Mouse (Mus musculus) forebrain, embryonic 11.5 days (tissue): ENCODE data around the gene Sh3gl3. TPM values are rescaled to one million over a fixed set of nuclear protein-coding genes. Genes with fewer than 3 reads are reported as not detected.
A peak's percentile ranks its signal among the peaks of the same experiment; 100 is the strongest.

Experiments used
- ATAC-seq: fragments of 200-750 bp; cut with Nextera tagmentation; replicated peaks from 2 replicates; pipeline ENCODE4 v1.8.0; 2017; ENCODE audit warnings: moderate TSS enrichment; ENCODE audit not compliant: low FRiP score
- DNase-seq: peaks from one replicate; pipeline ENCODE4 v3.0.0-alpha.2; 2017; ENCODE audit warnings: low spot score
- H3K27ac ChIP-seq: fragments of 300-500 bp; sonication (generic); 2 replicates; pipeline ENCODE4 v1.5.1; 2014; ENCODE audit warnings: low read depth, low read length
- H3K27me3 ChIP-seq: fragments of 300-500 bp; sonication (generic); 2 replicates; pipeline ENCODE4 v1.6.1; 2014; ENCODE audit warnings: mild to moderate bottlenecking, low read length, mixed read lengths; ENCODE audit not compliant: control insufficient read depth, insufficient read depth
- H3K36me3 ChIP-seq: fragments of 300-500 bp; sonication (generic); 2 replicates; pipeline ENCODE4 v1.6.1; 2014; ENCODE audit warnings: mild to moderate bottlenecking, low read length, moderate library complexity, mixed read lengths; ENCODE audit not compliant: control insufficient read depth, insufficient read depth
- H3K4me1 ChIP-seq: fragments of 300-500 bp; sonication (generic); replicated peaks from 2 replicates; pipeline ENCODE4 v1.6.1; 2014; ENCODE audit warnings: low read length, mixed read lengths; ENCODE audit not compliant: control insufficient read depth, insufficient read depth
- H3K4me2 ChIP-seq: fragments of 300-500 bp; sonication (generic); 2 replicates; pipeline ENCODE4 v1.6.1; 2014; ENCODE audit warnings: low read depth, mild to moderate bottlenecking, low read length, moderate library complexity, mixed read lengths; ENCODE audit not compliant: severe bottlenecking
- H3K4me3 ChIP-seq: fragments of 300-500 bp; sonication (generic); 2 replicates; pipeline ENCODE4 v1.5.1; 2014; ENCODE audit warnings: low read depth, low read length
- H3K9ac ChIP-seq: fragments of 300-500 bp; sonication (generic); 2 replicates; pipeline ENCODE4 v1.6.1; 2014; ENCODE audit warnings: low read length
- H3K9me3 ChIP-seq: fragments of 300-500 bp; sonication (generic); 2 replicates; pipeline ENCODE4 v1.6.1; 2016; ENCODE audit warnings: low read length, mixed read lengths; ENCODE audit not compliant: control insufficient read depth
- WGBS: fragments of 180-500 bp; shearing (Covaris S2); extraction: QIAGEN DNeasy Blood & Tissue Kit; methylation state at CpG from one replicate; pipeline ENCODE4 v1.1.7; 2014; 5-methylcytosine and 5-hydroxymethylcytosine counted together
- polyA plus RNA-seq: library from polyadenylated mRNA; unstranded; fragments of >200 nt; fragmentation: Nextera tagmentation; extraction: Ambion mirVana; gene quantifications from 2 replicates; pipeline ENCODE4 v1.2.1, GENCODE M21; 2014

Sh3gl3 gene
- polyA plus RNA-seq, 1 experiment from 2014 or later = 15.4 TPM

DNA sequence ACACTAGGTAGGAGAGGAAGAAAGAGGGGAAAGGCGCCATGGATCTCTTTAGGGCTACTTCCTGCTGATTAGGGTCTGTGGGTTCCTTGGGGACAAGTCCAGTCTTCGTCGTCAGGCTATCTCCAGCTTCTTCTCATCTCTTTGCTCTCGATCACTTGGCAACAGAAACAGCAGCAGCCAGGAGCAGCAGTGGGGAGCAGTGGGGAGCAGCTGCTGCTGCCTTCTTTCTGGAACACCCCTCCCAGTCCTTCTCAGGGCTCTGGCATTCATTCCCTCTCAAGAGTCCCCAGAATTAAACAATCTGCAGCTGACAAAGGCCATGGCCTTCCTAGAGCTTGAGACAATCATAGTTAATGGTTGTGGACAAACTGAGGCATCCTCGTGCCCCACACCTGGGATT is 154.2 kb downstream of the Sh3gl3 start:
- no peaks in the 10 kb centered on the region for H3K4me1 ChIP-seq
- ATAC-seq (no peak), DNase-seq (no peak)
- H3K36me3 ChIP-seq = no peaks in the 10 kb centered on the region
- no peaks in the 10 kb centered on the region for H3K27me3 ChIP-seq
- WGBS = 80% methylated on average over 5 of the region's 5 CpGs
- no peak overlapping the region for H3K9ac ChIP-seq
- no peak overlapping the region for H3K4me2 ChIP-seq
- H3K9me3 ChIP-seq = no peaks in the 10 kb centered on the region
- H3K27ac ChIP-seq = no peak overlapping the region
- H3K4me3 ChIP-seq = no peak overlapping the region

DNA sequence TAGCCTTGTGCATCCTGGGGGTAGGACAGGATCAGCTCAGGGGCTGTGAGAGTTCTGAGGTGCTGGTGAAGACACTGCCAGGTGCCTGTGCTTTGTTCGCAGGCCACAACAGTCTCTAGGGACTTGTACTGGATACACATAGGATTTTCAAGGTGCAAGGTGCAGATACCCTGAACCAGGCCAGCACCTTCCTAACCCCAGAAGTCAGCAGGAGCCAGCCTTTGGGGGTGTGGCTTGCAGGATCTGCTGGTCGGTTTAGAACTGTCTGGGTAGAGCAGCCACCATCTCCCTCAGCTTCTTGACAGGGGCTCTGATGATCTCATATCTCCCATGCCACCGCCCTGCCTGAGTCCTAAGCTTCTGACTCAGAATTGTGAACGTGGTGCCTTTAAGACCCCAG is 156.2 kb downstream of the Sh3gl3 start:
- Histone ChIP-seq H3K4me3 (no peak overlapping the region), H3K27me3 (peaks cover 9% of the 10 kb centered on the region), H3K9me3 (no peaks in the 10 kb centered on the region), H3K4me2 (no peak overlapping the region), H3K36me3 (no peaks in the 10 kb centered on the region), H3K9ac (no peak overlapping the region), H3K4me1 (no peaks in the 10 kb centered on the region), H3K27ac (no peak overlapping the region)
- 64% methylated on average over 4 of the region's 4 CpGs for WGBS
- no peak for DNase-seq
- ATAC-seq = no peak

DNA sequence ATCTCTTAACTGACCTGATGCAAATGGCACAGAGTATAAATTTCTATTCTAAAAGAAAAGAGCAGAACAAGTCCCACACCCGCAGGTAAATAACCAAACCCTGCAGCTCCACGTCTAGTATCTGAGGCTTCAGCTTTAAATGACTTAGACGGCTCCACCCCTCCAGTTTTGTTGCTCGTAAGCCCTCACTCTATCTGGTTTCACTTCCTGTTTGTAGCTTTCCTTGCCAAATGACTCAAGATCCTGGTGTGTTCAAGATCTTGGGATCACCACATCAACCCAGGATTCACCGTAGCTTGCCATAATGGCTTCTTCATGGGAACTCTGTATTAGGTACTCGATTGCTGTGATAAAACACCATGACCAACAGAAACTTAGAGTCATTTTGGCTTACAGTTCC is 157.2 kb downstream of the Sh3gl3 start:
- no peak overlapping the region for H3K9ac ChIP-seq
- H3K4me1 ChIP-seq = no peaks in the 10 kb centered on the region
- H3K4me2 ChIP-seq = no peak overlapping the region
- H3K27ac ChIP-seq = no peak overlapping the region
- 81% methylated on average over 6 of the region's 6 CpGs for WGBS
- ATAC-seq (no peak), DNase-seq (no peak)
- H3K36me3 ChIP-seq = no peaks in the 10 kb centered on the region
- peaks cover 20% of the 10 kb centered on the region for H3K27me3 ChIP-seq
- no peaks in the 10 kb centered on the region for H3K9me3 ChIP-seq
- H3K4me3 ChIP-seq = no peak overlapping the region

DNA sequence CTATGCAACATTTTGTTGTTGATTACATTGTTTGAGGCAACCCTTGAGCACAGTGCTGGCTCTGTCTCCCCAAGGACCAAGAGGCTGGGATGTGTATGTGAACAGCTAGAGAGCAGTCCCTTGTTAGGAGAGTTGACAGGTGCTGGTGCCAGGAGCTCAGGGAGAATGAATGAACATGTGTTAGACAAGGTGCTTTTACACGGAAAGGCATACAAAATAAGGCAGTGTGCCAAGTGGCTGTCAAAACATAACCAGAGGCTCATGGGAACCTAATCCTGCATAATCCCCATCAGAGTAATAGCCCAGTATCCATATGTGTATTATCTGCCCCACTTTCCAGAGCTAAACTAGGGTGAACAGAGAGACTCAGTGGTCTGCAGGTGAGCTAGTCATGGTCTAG is 160.4 kb downstream of the Sh3gl3 start:
- peaks cover 38% of the 10 kb centered on the region for H3K27me3 ChIP-seq

DNA sequence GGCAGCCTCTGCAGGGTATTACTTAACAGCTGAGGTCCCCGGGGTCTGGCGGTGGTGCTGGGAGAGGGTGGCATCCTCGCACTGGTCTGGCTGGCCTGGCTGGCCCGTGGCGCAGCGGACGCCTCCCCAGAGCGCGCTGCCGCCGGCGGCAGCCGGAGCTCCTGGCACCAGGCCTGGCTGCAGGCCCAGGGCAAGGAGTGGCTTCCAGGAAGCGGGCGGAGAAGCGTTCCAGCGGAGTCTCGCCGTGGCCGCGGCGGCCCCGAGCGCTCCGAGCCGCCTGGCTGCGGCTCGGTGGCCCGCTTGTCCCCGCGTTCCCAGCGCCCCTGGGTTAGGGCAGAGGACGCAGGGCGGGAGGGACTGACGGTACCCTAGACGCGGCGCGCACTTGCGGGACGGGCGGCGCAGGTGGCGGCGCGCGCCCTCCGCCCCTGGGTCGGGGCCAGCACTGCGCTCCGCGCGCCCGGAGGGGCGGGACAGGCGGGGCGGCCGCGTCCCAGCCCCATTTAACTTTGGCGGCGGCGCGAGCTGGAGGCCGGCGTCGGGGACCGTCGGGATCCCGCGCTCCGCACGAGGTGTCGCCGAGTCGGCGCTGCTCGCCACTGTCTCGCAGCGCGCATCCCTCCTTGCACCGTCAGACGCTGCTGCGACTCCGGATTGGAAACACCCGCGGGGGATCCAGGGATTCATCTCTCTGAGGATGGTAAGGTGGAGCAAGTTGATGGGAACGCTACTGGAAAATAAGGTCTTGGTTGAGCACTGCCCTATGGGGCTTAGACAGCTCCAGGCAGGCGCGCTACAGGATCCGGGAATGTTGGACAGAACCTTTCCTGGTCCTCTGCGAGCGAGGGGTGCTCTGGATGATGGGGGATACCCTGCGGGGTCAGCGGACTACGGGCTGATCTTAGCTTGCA is 161.8 kb downstream of the Sh3gl3 start, which contains the start of gene Adamtsl3:
Adamtsl3 (plus strand) TSS at position 484 of the 911 bp plus-strand sequence.
- peak; percentile 27; the same call in 1 of the 2 replicates for ATAC-seq
- H3K9ac ChIP-seq = no peak within 1 kb of the TSS

More for the DNA sequence above, 160.4 kb downstream of the Sh3gl3 start:
- Histone ChIP-seq H3K9ac (no peak overlapping the region), H3K4me1 (no peaks in the 10 kb centered on the region), H3K4me2 (no peak overlapping the region), H3K4me3 (no peak overlapping the region), H3K27ac (no peak overlapping the region), H3K36me3 (no peaks in the 10 kb centered on the region), H3K9me3 (no peaks in the 10 kb centered on the region)
- no peak for ATAC-seq
- 59% methylated on average over 1 of the region's 1 CpGs for WGBS
- no peak for DNase-seq

DNA sequence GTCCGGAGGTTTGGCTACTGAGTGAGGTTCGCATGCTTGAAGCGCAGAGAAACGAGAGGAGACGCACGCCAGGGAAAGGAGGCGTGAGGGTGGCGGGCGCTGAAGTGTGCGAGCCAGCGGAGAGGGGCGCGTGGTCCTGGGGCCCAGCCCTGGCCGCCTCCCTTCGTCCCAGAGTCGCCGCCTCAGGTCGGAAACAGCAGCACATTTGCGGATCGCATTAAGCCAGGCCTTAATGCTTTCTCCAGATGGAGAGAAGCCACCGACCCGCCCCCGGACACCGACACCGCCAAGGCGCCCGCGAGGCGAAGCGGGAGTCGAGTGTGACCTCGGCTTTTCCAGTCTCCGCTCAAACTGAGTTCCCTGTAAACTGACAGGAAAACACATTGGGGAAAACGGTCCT is 162.5 kb downstream of the Sh3gl3 start:
- Histone ChIP-seq H3K9me3 (no peaks in the 10 kb centered on the region), H3K4me1 (no peaks in the 10 kb centered on the region), H3K36me3 (no peaks in the 10 kb centered on the region), H3K4me2 (peak overlapping the region; percentile 58), H3K4me3 (peak overlapping the region; percentile 39), H3K27me3 (peaks cover 38% of the 10 kb centered on the region), H3K27ac (no peak overlapping the region), H3K9ac (no peak overlapping the region)
- DNase-seq = peak; percentile 57
- WGBS = under 1% methylated on average over 33 of the region's 34 CpGs
- ATAC-seq = no peak

More for the DNA sequence above, 161.8 kb downstream of the Sh3gl3 start, which contains the start of gene Adamtsl3:
- peak within 1 kb of the TSS; percentile 58 for H3K4me2 ChIP-seq
- no peaks in the 10 kb centered on the region for H3K9me3 ChIP-seq
- peaks cover 38% of the 10 kb centered on the region for H3K27me3 ChIP-seq
- WGBS = under 1% methylated on average over 94 of the region's 95 CpGs
- no peaks in the 10 kb centered on the region for H3K36me3 ChIP-seq
- H3K4me1 ChIP-seq = no peaks in the 10 kb centered on the region
- H3K4me3 ChIP-seq = peak within 1 kb of the TSS; percentile 39
- DNase-seq = peak; percentile 60
- H3K27ac ChIP-seq = no peak within 1 kb of the TSS

DNA sequence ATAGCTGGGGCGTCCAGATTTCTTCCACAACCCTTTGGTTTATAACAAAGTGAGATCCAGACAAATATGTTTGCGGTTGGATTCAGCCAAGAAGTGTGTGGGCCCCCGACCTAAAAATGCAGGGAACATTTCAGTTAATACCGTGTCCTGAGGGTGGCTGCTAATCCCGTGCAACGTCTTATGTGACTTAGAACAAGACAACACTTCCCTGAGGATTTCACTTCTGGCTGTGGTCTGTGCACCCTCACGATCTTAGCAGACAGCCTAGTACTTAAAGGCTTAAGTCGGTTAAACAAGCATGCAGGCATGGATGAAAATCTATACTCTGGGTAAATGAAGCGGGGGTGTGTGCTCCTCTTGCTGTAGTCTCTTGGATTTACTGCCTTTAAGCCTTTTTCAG is 164.5 kb downstream of the Sh3gl3 start:
- Histone ChIP-seq H3K36me3 (no peaks in the 10 kb centered on the region), H3K4me3 (no peak overlapping the region), H3K9me3 (no peaks in the 10 kb centered on the region), H3K9ac (no peak overlapping the region), H3K27me3 (peaks cover 38% of the 10 kb centered on the region), H3K4me2 (no peak overlapping the region), H3K27ac (no peak overlapping the region), H3K4me1 (no peaks in the 10 kb centered on the region)
- no peak for ATAC-seq
- WGBS = 85% methylated on average over 9 of the region's 9 CpGs
- no peak for DNase-seq

DNA sequence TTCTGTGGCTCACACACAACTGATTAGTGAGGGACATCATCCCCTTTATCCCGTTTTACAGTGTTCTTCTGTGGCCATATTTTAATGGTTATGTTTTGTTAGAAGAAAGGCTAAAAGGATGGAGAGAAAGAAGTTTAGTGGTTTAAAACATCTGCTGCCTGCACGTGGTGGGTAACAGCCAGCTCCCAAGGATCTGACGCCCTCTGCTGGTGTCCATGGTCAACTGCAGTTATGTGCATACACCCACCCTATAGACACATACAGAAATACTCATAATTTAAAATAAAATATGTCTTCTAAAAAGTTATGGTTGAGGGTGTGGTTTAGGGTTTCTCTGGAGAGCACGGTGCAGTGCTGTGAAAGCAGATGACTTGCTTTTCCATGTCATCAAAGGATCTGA is 164.9 kb downstream of the Sh3gl3 start:
- Histone ChIP-seq H3K27me3 (peaks cover 38% of the 10 kb centered on the region), H3K4me2 (no peak overlapping the region), H3K9ac (no peak overlapping the region), H3K9me3 (no peaks in the 10 kb centered on the region), H3K27ac (no peak overlapping the region), H3K4me3 (no peak overlapping the region), H3K4me1 (no peaks in the 10 kb centered on the region), H3K36me3 (no peaks in the 10 kb centered on the region)
- WGBS = 75% methylated on average over 4 of the region's 4 CpGs
- DNase-seq (no peak), ATAC-seq (no peak)

DNA sequence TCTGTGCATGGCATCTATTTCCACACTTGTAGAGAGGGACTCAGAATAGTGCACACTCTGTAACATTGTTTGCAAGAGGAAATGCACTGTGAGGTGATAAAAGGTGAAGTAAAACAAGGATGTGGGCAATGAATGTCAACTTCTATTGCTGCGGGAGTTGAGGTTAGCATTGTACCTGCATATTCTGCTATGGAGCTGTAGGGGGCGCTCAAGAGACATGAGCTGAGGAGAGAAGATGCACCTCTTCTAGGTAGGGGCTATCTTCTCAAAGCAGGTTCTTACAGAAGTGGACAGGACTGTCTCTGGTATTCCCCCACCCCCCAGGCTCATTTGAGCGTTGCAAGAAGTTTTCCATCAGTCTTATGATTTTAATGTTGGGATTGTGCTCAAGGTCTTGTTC is 165.6 kb downstream of the Sh3gl3 start:
- no peaks in the 10 kb centered on the region for H3K4me1 ChIP-seq
- H3K27ac ChIP-seq = no peak overlapping the region
- H3K4me2 ChIP-seq = no peak overlapping the region
- peaks cover 34% of the 10 kb centered on the region for H3K27me3 ChIP-seq
- no peaks in the 10 kb centered on the region for H3K36me3 ChIP-seq
- no peak overlapping the region for H3K4me3 ChIP-seq
- ATAC-seq (no peak), DNase-seq (no peak)
- H3K9me3 ChIP-seq = no peaks in the 10 kb centered on the region
- H3K9ac ChIP-seq = no peak overlapping the region
- 52% methylated on average over 3 of the region's 3 CpGs for WGBS
